Mouse (Mus musculus): ENCODE measurements around the gene Cdc42bpa. TPM values are rescaled to one million over a fixed set of nuclear protein-coding genes. Genes with fewer than 3 reads are reported as not detected.

Gene Cdc42bpa
- polyA plus RNA-seq, 1 experiment, result 2.6 TPM

- no peak overlapping the region for H3K27ac ChIP-seq (ENCODE audit: insufficient read depth, low read depth, low read length)
- no peak overlapping the region for H3K4me3 ChIP-seq (ENCODE audit: insufficient read depth, low read length)
- TF ChIP-seq CTCF (IDR thresholded peaks at IDR 0.05; ENCODE audit: low read depth, low read length) (no peak), POLR2A (IDR thresholded peaks at IDR 0.05; ENCODE audit: borderline replicate concordance, low read depth, low read length) (no peak)
- H3K4me1 ChIP-seq (ENCODE audit: control insufficient read depth, insufficient read depth, low read length), result no peaks in the 10 kb centered on the region
Observed at GRCm38 (mm10) chr1:180181304-180181965, 221.2 kb downstream of the Cdc42bpa start.

GRCm38 (mm10) chr1:180181966-180182319 is 221.7 kb downstream of the Cdc42bpa start:
- TF ChIP-seq POLR2A (IDR thresholded peaks at IDR 0.05; ENCODE audit: borderline replicate concordance, low read depth, low read length), result no peak
- no peak for TF ChIP-seq CTCF (IDR thresholded peaks at IDR 0.05; ENCODE audit: low read depth, low read length)
- Histone ChIP-seq H3K4me1 (ENCODE audit: control insufficient read depth, insufficient read depth, low read length) (no peaks in the 10 kb centered on the region), H3K27ac (ENCODE audit: insufficient read depth, low read depth, low read length) (no peak overlapping the region), H3K4me3 (ENCODE audit: insufficient read depth, low read length) (no peak overlapping the region)

- Histone ChIP-seq H3K4me3 (ENCODE audit: insufficient read depth, low read length) (no peak overlapping the region), H3K4me1 (ENCODE audit: control insufficient read depth, insufficient read depth, low read length) (no peaks in the 10 kb centered on the region), H3K27ac (ENCODE audit: insufficient read depth, low read depth, low read length) (no peak overlapping the region)
- no peak for TF ChIP-seq POLR2A (IDR thresholded peaks at IDR 0.05; ENCODE audit: borderline replicate concordance, low read depth, low read length)
- TF ChIP-seq CTCF (IDR thresholded peaks at IDR 0.05; ENCODE audit: low read depth, low read length), result no peak
Observed at GRCm38 (mm10) chr1:180182731-180183130, 222.5 kb downstream of the Cdc42bpa start.

GRCm38 (mm10) chr1:180183525-180184159 is 223.4 kb downstream of the Cdc42bpa start:
- H3K4me3 ChIP-seq (ENCODE audit: insufficient read depth, low read length), result no peak overlapping the region
- no peak overlapping the region for H3K27ac ChIP-seq (ENCODE audit: insufficient read depth, low read depth, low read length)
- no peaks in the 10 kb centered on the region for H3K4me1 ChIP-seq (ENCODE audit: control insufficient read depth, insufficient read depth, low read length)
- TF ChIP-seq CTCF (IDR thresholded peaks at IDR 0.05; ENCODE audit: low read depth, low read length), result no peak
- TF ChIP-seq POLR2A (IDR thresholded peaks at IDR 0.05; ENCODE audit: borderline replicate concordance, low read depth, low read length), result no peak

GRCm38 (mm10) chr1:180184768-180185167 is 224.5 kb downstream of the Cdc42bpa start:
- H3K27ac ChIP-seq (ENCODE audit: insufficient read depth, low read depth, low read length), result no peak overlapping the region

GRCm38 (mm10) chr1:180185877-180186276 is 225.6 kb downstream of the Cdc42bpa start:
- Histone ChIP-seq H3K27ac (ENCODE audit: insufficient read depth, low read depth, low read length) (no peak overlapping the region), H3K4me1 (ENCODE audit: control insufficient read depth, insufficient read depth, low read length) (no peaks in the 10 kb centered on the region), H3K4me3 (ENCODE audit: insufficient read depth, low read length) (no peak overlapping the region)
- TF ChIP-seq POLR2A (IDR thresholded peaks at IDR 0.05; ENCODE audit: borderline replicate concordance, low read depth, low read length), result no peak
- TF ChIP-seq CTCF (IDR thresholded peaks at IDR 0.05; ENCODE audit: low read depth, low read length), result no peak

More at GRCm38 (mm10) chr1:180184768-180185167, 224.5 kb downstream of the Cdc42bpa start:
- H3K4me1 ChIP-seq (ENCODE audit: control insufficient read depth, insufficient read depth, low read length), result no peaks in the 10 kb centered on the region
- H3K4me3 ChIP-seq (ENCODE audit: insufficient read depth, low read length), result no peak overlapping the region
- TF ChIP-seq POLR2A (IDR thresholded peaks at IDR 0.05; ENCODE audit: borderline replicate concordance, low read depth, low read length), result no peak
- no peak for TF ChIP-seq CTCF (IDR thresholded peaks at IDR 0.05; ENCODE audit: low read depth, low read length)

- no peak overlapping the region for H3K4me3 ChIP-seq (ENCODE audit: insufficient read depth, low read length)
- peaks cover 3% of the 10 kb centered on the region for H3K4me1 ChIP-seq (ENCODE audit: control insufficient read depth, insufficient read depth, low read length)
- H3K27ac ChIP-seq (ENCODE audit: insufficient read depth, low read depth, low read length), result no peak overlapping the region
- TF ChIP-seq CTCF (IDR thresholded peaks at IDR 0.05; ENCODE audit: low read depth, low read length), result no peak
- no peak for TF ChIP-seq POLR2A (IDR thresholded peaks at IDR 0.05; ENCODE audit: borderline replicate concordance, low read depth, low read length)
Observed at GRCm38 (mm10) chr1:180186371-180186770, 226.1 kb downstream of the Cdc42bpa start.

- peaks cover 22% of the 10 kb centered on the region for H3K4me1 ChIP-seq (ENCODE audit: control insufficient read depth, insufficient read depth, low read length)
- H3K27ac ChIP-seq (ENCODE audit: insufficient read depth, low read depth, low read length), result no peak overlapping the region
- H3K4me3 ChIP-seq (ENCODE audit: insufficient read depth, low read length), result no peak overlapping the region
- no peak for TF ChIP-seq CTCF (IDR thresholded peaks at IDR 0.05; ENCODE audit: low read depth, low read length)
- TF ChIP-seq POLR2A (IDR thresholded peaks at IDR 0.05; ENCODE audit: borderline replicate concordance, low read depth, low read length), result no peak
Observed at GRCm38 (mm10) chr1:180188951-180189350, 228.7 kb downstream of the Cdc42bpa start.

- TF ChIP-seq CTCF (IDR thresholded peaks at IDR 0.05; ENCODE audit: low read depth, low read length) (no peak), POLR2A (IDR thresholded peaks at IDR 0.05; ENCODE audit: borderline replicate concordance, low read depth, low read length) (no peak)
- Histone ChIP-seq H3K4me1 (ENCODE audit: control insufficient read depth, insufficient read depth, low read length) (peaks cover 33% of the 10 kb centered on the region), H3K27ac (ENCODE audit: insufficient read depth, low read depth, low read length) (no peak overlapping the region), H3K4me3 (ENCODE audit: insufficient read depth, low read length) (no peak overlapping the region)
Observed at GRCm38 (mm10) chr1:180191112-180191511, 230.8 kb downstream of the Cdc42bpa start.

GRCm38 (mm10) chr1:180191651-180192220 is 231.5 kb downstream of the Cdc42bpa start:
- Histone ChIP-seq H3K4me3 (ENCODE audit: insufficient read depth, low read length) (no peak overlapping the region), H3K27ac (ENCODE audit: insufficient read depth, low read depth, low read length) (no peak overlapping the region), H3K4me1 (ENCODE audit: control insufficient read depth, insufficient read depth, low read length) (peaks cover 38% of the 10 kb centered on the region)

More at GRCm38 (mm10) chr1:180191651-180192220, 231.5 kb downstream of the Cdc42bpa start:
- TF ChIP-seq POLR2A (IDR thresholded peaks at IDR 0.05; ENCODE audit: borderline replicate concordance, low read depth, low read length) (no peak), CTCF (IDR thresholded peaks at IDR 0.05; ENCODE audit: low read depth, low read length) (no peak)
